Mouse (Mus musculus): ENCODE data around the gene Tm7sf3. TPM values are rescaled to one million over a fixed set of nuclear protein-coding genes. Genes with fewer than 3 reads are reported as not detected.

Tm7sf3 gene
- polyA plus RNA-seq, 1 experiment from 2014 or later, result 29.9 TPM

DNA sequence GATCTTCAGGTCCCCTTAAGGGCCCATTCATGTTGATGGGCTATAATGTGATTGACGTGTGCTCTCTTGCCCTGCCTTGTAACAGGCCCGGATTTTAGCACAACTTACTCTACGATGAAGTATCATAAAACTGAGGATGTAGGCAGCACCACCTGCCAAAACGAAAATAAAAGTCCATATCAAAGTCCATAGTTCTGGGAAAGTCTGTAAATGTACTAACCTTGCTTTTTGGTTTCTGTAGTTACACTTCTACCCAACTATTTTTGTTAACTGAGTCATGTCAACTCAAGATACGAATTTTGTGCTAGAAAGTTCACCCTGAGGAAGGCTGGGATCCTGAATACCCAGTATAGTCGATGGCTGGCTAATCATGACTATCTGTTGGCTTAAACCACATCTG is 1.6 kb downstream of the Tm7sf3 start:
- no peak for ATAC-seq (ENCODE audit: low read depth)
- Histone ChIP-seq H3K4me2 (ENCODE audit: low read depth, low read length) (no peak overlapping the region), H3K9me3 (ENCODE audit: control insufficient read depth, low read length) (no peaks in the 10 kb centered on the region), H3K27me3 (ENCODE audit: control insufficient read depth, insufficient read depth, low read depth, low read length) (no peaks in the 10 kb centered on the region), H3K4me1 (replicated peaks; ENCODE audit: control insufficient read depth, insufficient read depth, low read length) (peaks cover 5% of the 10 kb centered on the region; the same call in 1 of the 2 replicates), H3K9ac (ENCODE audit: low read length) (no peak overlapping the region), H3K27ac (ENCODE audit: low read length) (no peak overlapping the region), H3K36me3 (ENCODE audit: control insufficient read depth, insufficient read depth, low read length) (no peaks in the 10 kb centered on the region), H3K4me3 (ENCODE audit: low read length) (no peak overlapping the region)
- WGBS, result 78% methylated on average over 6 of the region's 6 CpGs

- no peak overlapping the region for H3K9ac ChIP-seq (ENCODE audit: low read length)
- no peaks in the 10 kb centered on the region for H3K9me3 ChIP-seq (ENCODE audit: control insufficient read depth, low read length)
- H3K4me2 ChIP-seq (ENCODE audit: low read depth, low read length), result no peak overlapping the region
- H3K27ac ChIP-seq (ENCODE audit: low read length), result no peak overlapping the region
- no peak overlapping the region for H3K4me3 ChIP-seq (ENCODE audit: low read length)
- no peak for ATAC-seq (ENCODE audit: low read depth)
- WGBS, result 72% methylated on average over 7 of the region's 7 CpGs
- no peaks in the 10 kb centered on the region for H3K36me3 ChIP-seq (ENCODE audit: control insufficient read depth, insufficient read depth, low read length)
- no peaks in the 10 kb centered on the region for H3K27me3 ChIP-seq (ENCODE audit: control insufficient read depth, insufficient read depth, low read depth, low read length)
- peaks cover 5% of the 10 kb centered on the region; the same call in 1 of the 2 replicates for H3K4me1 ChIP-seq (replicated peaks; ENCODE audit: control insufficient read depth, insufficient read depth, low read length)
Observed at GRCm38 (mm10) chr6:146640068-146640965, 2.3 kb downstream of the Tm7sf3 start.

- no peaks in the 10 kb centered on the region for H3K27me3 ChIP-seq (ENCODE audit: control insufficient read depth, insufficient read depth, low read depth, low read length)
- H3K4me3 ChIP-seq (ENCODE audit: low read length), result no peak overlapping the region
- ATAC-seq (ENCODE audit: low read depth), result no peak
- no peaks in the 10 kb centered on the region for H3K36me3 ChIP-seq (ENCODE audit: control insufficient read depth, insufficient read depth, low read length)
- whole genome bisulfite sequencing, result 68% methylated on average over 5 of the region's 5 CpGs
- H3K9me3 ChIP-seq (ENCODE audit: control insufficient read depth, low read length), result no peaks in the 10 kb centered on the region
- no peak overlapping the region for H3K4me2 ChIP-seq (ENCODE audit: low read depth, low read length)
- H3K9ac ChIP-seq (ENCODE audit: low read length), result no peak overlapping the region
- 0 out of 2 replicates have a peak, but pooled peaks cover 2% of the 10 kb centered on the region for H3K4me1 ChIP-seq (replicated peaks; ENCODE audit: control insufficient read depth, insufficient read depth, low read length)
- H3K27ac ChIP-seq (ENCODE audit: low read length), result no peak overlapping the region
Observed at GRCm38 (mm10) chr6:146636482-146636881, 6.1 kb downstream of the Tm7sf3 start.

GRCm38 (mm10) chr6:146634759-146635606 is 7.6 kb downstream of the Tm7sf3 start:
- 55% methylated on average over 4 of the region's 4 CpGs for WGBS
- Histone ChIP-seq H3K36me3 (ENCODE audit: control insufficient read depth, insufficient read depth, low read length) (no peaks in the 10 kb centered on the region), H3K4me3 (ENCODE audit: low read length) (no peak overlapping the region; the same call in 1 of the 2 replicates), H3K4me2 (ENCODE audit: low read depth, low read length) (peak overlapping the region; percentile 72), H3K27ac (ENCODE audit: low read length) (no peak overlapping the region), H3K9ac (ENCODE audit: low read length) (no peak overlapping the region), H3K9me3 (ENCODE audit: control insufficient read depth, low read length) (no peaks in the 10 kb centered on the region), H3K4me1 (replicated peaks; ENCODE audit: control insufficient read depth, insufficient read depth, low read length) (0 out of 2 replicates have a peak, but pooled peaks cover 2% of the 10 kb centered on the region), H3K27me3 (ENCODE audit: control insufficient read depth, insufficient read depth, low read depth, low read length) (no peaks in the 10 kb centered on the region)
- ATAC-seq (ENCODE audit: low read depth), result no peak

DNA sequence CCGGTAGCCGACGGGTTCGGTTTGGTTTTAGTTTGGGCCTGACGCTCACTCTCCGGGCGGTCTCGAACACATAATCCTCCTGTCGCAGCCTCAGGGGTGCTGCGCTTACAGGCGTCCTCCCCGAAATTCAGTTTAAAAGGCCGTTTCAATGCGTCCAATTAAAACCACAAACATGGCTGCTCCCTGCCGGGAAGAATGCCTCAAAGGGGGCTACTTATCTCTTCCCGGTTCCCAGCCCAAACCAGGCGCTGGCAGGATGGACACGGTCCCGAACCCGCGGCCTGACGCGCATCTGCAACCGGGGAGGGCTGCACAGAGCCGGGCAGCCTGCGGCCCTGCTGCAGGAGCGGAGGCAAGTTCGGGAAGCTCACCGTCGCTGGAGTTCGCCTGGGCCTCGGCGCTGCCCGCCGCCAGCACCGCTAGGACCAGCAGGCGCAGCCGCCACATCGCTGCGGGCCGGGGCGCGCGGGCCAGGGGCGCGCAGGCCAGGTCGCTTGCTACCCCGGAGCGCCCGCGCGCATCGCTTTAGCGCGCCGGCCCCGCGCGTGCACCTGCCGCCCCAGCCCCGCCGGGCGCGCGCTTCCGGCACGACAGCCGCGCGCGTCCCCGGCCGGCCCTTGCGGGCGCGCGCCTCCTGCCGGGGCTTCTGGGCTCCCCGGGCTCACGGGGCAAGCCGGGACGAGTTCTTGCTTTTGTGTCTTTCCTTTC is 8.5 kb downstream of the Tm7sf3 start:
- under 1% methylated on average over 66 of the region's 82 CpGs for WGBS
- Histone ChIP-seq H3K4me2 (ENCODE audit: low read depth, low read length) (peak overlapping the region; percentile 72), H3K9me3 (ENCODE audit: control insufficient read depth, low read length) (no peaks in the 10 kb centered on the region), H3K4me3 (ENCODE audit: low read length) (peak overlapping the region; percentile 82), H3K4me1 (replicated peaks; ENCODE audit: control insufficient read depth, insufficient read depth, low read length) (0 out of 2 replicates have a peak, but pooled peaks cover 2% of the 10 kb centered on the region), H3K27ac (ENCODE audit: low read length) (peak overlapping the region; percentile 74), H3K36me3 (ENCODE audit: control insufficient read depth, insufficient read depth, low read length) (no peaks in the 10 kb centered on the region), H3K9ac (ENCODE audit: low read length) (peak overlapping the region; percentile 86), H3K27me3 (ENCODE audit: control insufficient read depth, insufficient read depth, low read depth, low read length) (no peaks in the 10 kb centered on the region)
- ATAC-seq (ENCODE audit: low read depth), result peak; percentile 96

GRCm38 (mm10) chr6:146633629-146634014 is 9.0 kb downstream of the Tm7sf3 start:
- Histone ChIP-seq H3K27ac (ENCODE audit: low read length) (peak overlapping the region; percentile 74; the same call in 1 of the 2 replicates), H3K4me2 (ENCODE audit: low read depth, low read length) (peak overlapping the region; percentile 72)
- ATAC-seq (ENCODE audit: low read depth), result 0 out of 2 replicates have a peak, but pooled peaks have one; percentile 17

GRCm38 (mm10) chr6:146633097-146633496 is 9.5 kb downstream of the Tm7sf3 start:
- H3K4me2 ChIP-seq (ENCODE audit: low read depth, low read length), result peak overlapping the region; percentile 72
- peak overlapping the region; percentile 1; the same call in 1 of the 2 replicates for H3K9ac ChIP-seq (ENCODE audit: low read length)
- peak overlapping the region; percentile 82; the same call in 1 of the 2 replicates for H3K4me3 ChIP-seq (ENCODE audit: low read length)
- H3K4me1 ChIP-seq (replicated peaks; ENCODE audit: control insufficient read depth, insufficient read depth, low read length), result 0 out of 2 replicates have a peak, but pooled peaks cover 2% of the 10 kb centered on the region
- ATAC-seq (ENCODE audit: low read depth), result no peak
- no peaks in the 10 kb centered on the region for H3K9me3 ChIP-seq (ENCODE audit: control insufficient read depth, low read length)
- no peak overlapping the region for H3K27ac ChIP-seq (ENCODE audit: low read length)
- H3K27me3 ChIP-seq (ENCODE audit: control insufficient read depth, insufficient read depth, low read depth, low read length), result no peaks in the 10 kb centered on the region
- 65% methylated on average over 8 of the region's 8 CpGs for WGBS
- H3K36me3 ChIP-seq (ENCODE audit: control insufficient read depth, insufficient read depth, low read length), result no peaks in the 10 kb centered on the region

More at GRCm38 (mm10) chr6:146633629-146634014, 9.0 kb downstream of the Tm7sf3 start:
- H3K9ac ChIP-seq (ENCODE audit: low read length), result peak overlapping the region; percentile 86
- no peaks in the 10 kb centered on the region for H3K36me3 ChIP-seq (ENCODE audit: control insufficient read depth, insufficient read depth, low read length)
- H3K9me3 ChIP-seq (ENCODE audit: control insufficient read depth, low read length), result no peaks in the 10 kb centered on the region
- 0 out of 2 replicates have a peak, but pooled peaks cover 2% of the 10 kb centered on the region for H3K4me1 ChIP-seq (replicated peaks; ENCODE audit: control insufficient read depth, insufficient read depth, low read length)
- peak overlapping the region; percentile 82 for H3K4me3 ChIP-seq (ENCODE audit: low read length)
- H3K27me3 ChIP-seq (ENCODE audit: control insufficient read depth, insufficient read depth, low read depth, low read length), result no peaks in the 10 kb centered on the region
- 11% methylated on average over 14 of the region's 14 CpGs for WGBS

- H3K36me3 ChIP-seq (ENCODE audit: control insufficient read depth, insufficient read depth, low read length), result no peaks in the 10 kb centered on the region
- H3K9ac ChIP-seq (ENCODE audit: low read length), result no peak overlapping the region
- H3K27ac ChIP-seq (ENCODE audit: low read length), result no peak overlapping the region
- no peak overlapping the region for H3K4me2 ChIP-seq (ENCODE audit: low read depth, low read length)
- H3K9me3 ChIP-seq (ENCODE audit: control insufficient read depth, low read length), result no peaks in the 10 kb centered on the region
- WGBS, result 75% methylated on average over 9 of the region's 9 CpGs
- H3K27me3 ChIP-seq (ENCODE audit: control insufficient read depth, insufficient read depth, low read depth, low read length), result no peaks in the 10 kb centered on the region
- H3K4me3 ChIP-seq (ENCODE audit: low read length), result no peak overlapping the region
- ATAC-seq (ENCODE audit: low read depth), result no peak
- H3K4me1 ChIP-seq (replicated peaks; ENCODE audit: control insufficient read depth, insufficient read depth, low read length), result 0 out of 2 replicates have a peak, but pooled peaks cover 2% of the 10 kb centered on the region
Observed at GRCm38 (mm10) chr6:146632403-146632802, 10.2 kb downstream of the Tm7sf3 start.
